Mouse (Mus musculus): ENCODE data around the gene Hmga2.

DNA sequence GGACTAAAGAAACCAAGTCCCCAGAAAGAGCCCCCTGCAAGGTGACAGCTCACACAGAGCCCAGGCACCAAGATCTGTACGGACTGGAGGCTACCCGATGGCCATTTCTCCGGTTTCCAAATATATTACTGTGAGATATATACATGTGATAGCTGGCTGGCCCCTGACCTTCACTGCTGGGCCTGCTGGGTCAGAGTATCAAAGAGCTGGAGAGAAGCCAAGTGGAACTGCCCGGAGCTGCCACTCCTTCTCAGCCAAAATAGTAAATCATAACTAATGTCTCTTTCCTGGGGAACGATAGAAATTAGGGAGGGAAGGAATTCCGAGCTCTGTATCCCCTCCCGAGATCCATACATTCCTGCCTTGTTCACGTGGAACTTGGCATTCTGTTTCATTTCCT lies 40.0 kb upstream of the Hmga2 start:
- TF ChIP-seq TAL1 (conservative IDR thresholded peaks at IDR 0.05; ENCODE audit: low read depth, low read length) (no peak), GATA1 (IDR thresholded peaks at IDR 0.05; ENCODE audit: borderline replicate concordance, low read length) (no peak), CTCF (IDR thresholded peaks at IDR 0.05; ENCODE audit: low read depth, low read length) (no peak), POLR2AphosphoS5 (IDR thresholded peaks at IDR 0.05; ENCODE audit: insufficient replicate concordance, low read depth, low read length) (no peak)
